Mouse (Mus musculus) forebrain, embryonic 15.5 days (tissue): Measurements from ENCODE around the gene Umodl1. TPM values are rescaled to one million over a fixed set of nuclear protein-coding genes. Genes with fewer than 3 reads are reported as not detected.

ENCODE experiments used
- ATAC-seq: fragments of 200-750 bp; cut with Nextera tagmentation; replicated peaks from 2 replicates; pipeline ENCODE4 v1.8.0; 2017; ENCODE audit warnings: mild to moderate bottlenecking, moderate TSS enrichment, moderate library complexity
- H3K27ac ChIP-seq: fragments of 300-500 bp; sonication (generic); replicated peaks from 2 replicates; pipeline ENCODE4 v1.5.1; 2015; ENCODE audit warnings: mild to moderate bottlenecking, inconsistent platforms
- H3K27me3 ChIP-seq: fragments of 300-500 bp; sonication (generic); 2 replicates; pipeline ENCODE4 v1.6.1; 2015; ENCODE audit warnings: inconsistent platforms
- H3K36me3 ChIP-seq: fragments of 300-500 bp; sonication (generic); 2 replicates; pipeline ENCODE4 v1.6.1; 2015; ENCODE audit warnings: mild to moderate bottlenecking, inconsistent platforms
- H3K4me1 ChIP-seq: fragments of 300-500 bp; sonication (generic); 2 replicates; pipeline ENCODE4 v1.6.1; 2015; ENCODE audit warnings: inconsistent platforms
- H3K4me2 ChIP-seq: fragments of 300-500 bp; sonication (generic); replicated peaks from 2 replicates; pipeline ENCODE4 v1.6.1; 2015; ENCODE audit warnings: mild to moderate bottlenecking, inconsistent platforms
- H3K4me3 ChIP-seq: fragments of 300-500 bp; sonication (generic); 2 replicates; pipeline ENCODE4 v1.5.1; 2015; ENCODE audit warnings: mild to moderate bottlenecking, inconsistent platforms
- H3K9ac ChIP-seq: fragments of 300-500 bp; sonication (generic); replicated peaks from 2 replicates; pipeline ENCODE4 v1.6.1; 2015; ENCODE audit warnings: mild to moderate bottlenecking, inconsistent platforms
- H3K9me3 ChIP-seq: fragments of 300-500 bp; sonication (generic); 2 replicates; pipeline ENCODE4 v1.6.1; 2016; ENCODE audit warnings: inconsistent platforms
- WGBS: fragments of 180-500 bp; shearing (Covaris S2); methylation state at CpG from one replicate; pipeline ENCODE4 v1.1.7; 2015; ENCODE audit warnings: mixed read lengths; 5-methylcytosine and 5-hydroxymethylcytosine counted together
- polyA plus RNA-seq: library from polyadenylated mRNA; unstranded; fragments of >200 nt; fragmentation: Nextera tagmentation; extraction: Ambion mirVana; gene quantifications from 2 replicates; pipeline ENCODE4 v1.2.1, GENCODE M21; 2015

Gene Umodl1
- polyA plus RNA-seq = not detected in 2 replicates

DNA sequence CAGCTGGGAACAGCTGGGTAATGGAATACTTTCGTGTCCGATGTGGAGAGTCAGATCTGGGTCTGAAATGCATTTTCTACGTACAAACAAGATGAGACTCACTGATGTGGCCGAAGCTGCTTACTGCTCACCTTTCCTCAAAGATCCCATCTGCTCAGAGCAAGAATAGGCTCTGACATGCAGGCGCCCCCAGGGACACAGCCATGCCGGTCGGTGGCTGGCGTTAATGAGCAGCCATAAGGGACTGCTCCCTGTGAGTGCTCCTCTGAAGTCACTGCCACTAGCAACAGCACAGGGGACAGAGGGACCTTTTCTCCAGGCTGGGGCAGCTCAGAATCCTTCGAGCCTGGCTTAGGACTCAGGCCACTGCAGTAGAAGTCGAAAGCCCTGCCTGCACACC, at the start of gene Umodl1:
Gene Umodl1, plus strand, starts transcription at position 301 of the 400 bp plus-strand sequence.
- WGBS = 70% methylated on average over 10 of the region's 10 CpGs
- Histone ChIP-seq H3K36me3 (no peaks in the 10 kb centered on the region), H3K9ac (no peak within 1 kb of the TSS), H3K27me3 (no peaks in the 10 kb centered on the region), H3K4me3 (no peak within 1 kb of the TSS), H3K4me2 (no peak within 1 kb of the TSS), H3K9me3 (no peaks in the 10 kb centered on the region), H3K4me1 (no peaks in the 10 kb centered on the region), H3K27ac (no peak within 1 kb of the TSS)
- ATAC-seq = no peak

DNA sequence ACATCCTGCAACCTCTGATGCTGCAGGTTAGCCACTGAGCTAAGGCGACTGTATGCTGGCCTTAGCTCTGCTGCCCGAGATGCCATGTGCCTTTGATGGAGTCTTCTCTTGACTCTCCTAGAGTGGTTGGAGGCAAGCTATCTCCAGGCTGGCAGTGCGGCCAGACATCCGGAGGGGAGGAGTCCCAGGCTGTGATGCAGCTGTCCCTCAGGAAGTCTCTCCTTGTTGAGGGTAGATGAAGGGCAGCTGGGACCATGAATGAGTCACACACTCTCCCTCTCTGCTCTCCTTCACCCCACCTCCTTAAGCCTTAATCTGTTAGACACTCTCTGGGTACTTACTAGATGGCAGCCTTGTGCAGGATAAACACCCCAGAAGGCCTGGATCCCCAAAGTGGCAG, 46.9 kb upstream of the Umodl1 start:
- no peak overlapping the region for H3K9ac ChIP-seq
- H3K9me3 ChIP-seq = no peaks in the 10 kb centered on the region
- H3K27ac ChIP-seq = no peak overlapping the region
- no peak overlapping the region for H3K4me3 ChIP-seq
- no peak overlapping the region for H3K4me2 ChIP-seq
- no peaks in the 10 kb centered on the region for H3K27me3 ChIP-seq
- WGBS = 79% methylated on average over 4 of the region's 4 CpGs
- no peaks in the 10 kb centered on the region for H3K36me3 ChIP-seq
- peaks cover 16% of the 10 kb centered on the region for H3K4me1 ChIP-seq
- no peak for ATAC-seq

DNA sequence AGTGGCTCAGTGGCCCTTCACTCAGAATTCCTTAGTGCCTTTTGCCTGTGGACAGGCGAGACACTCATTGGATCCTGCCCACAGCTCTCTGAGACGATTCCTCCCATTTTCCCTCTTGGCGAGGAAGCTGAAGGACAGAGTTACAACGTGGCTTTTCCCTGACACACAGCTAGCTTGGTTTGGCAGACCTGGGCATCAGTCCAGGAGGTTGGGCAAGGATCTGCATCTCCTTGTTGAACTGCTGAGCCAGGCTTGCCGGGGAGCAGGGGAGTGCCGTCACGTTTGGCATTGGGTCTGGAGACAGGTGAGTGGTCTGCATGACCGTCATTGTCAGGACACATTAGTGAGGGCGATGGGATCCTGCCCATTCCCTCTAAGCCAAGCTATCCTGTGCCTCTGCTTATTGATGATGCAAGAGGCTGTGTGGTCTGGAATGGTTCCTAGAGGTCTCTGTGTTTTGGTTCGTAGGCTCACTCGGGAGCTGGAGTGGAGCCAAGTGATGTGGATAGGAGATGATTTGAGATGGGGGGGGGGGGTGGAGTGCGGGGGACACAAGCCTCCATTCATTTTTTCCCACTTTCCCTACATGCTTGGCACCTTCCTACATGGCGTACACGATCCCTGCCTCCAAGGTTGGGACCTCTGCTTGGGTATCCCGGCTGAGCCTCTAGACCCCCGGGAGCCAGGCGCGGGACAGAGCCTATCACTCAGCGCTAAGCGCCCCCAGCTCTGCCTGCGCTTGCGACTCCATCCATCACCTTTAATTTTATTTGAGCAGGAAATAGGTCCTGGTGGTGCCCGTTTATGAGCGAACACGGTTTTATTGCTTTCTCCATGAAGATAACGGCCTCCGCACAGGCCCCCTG, 43.3 kb upstream of the Umodl1 start:
- no peak overlapping the region for H3K9ac ChIP-seq
- H3K27me3 ChIP-seq = no peaks in the 10 kb centered on the region
- H3K9me3 ChIP-seq = no peaks in the 10 kb centered on the region
- peaks cover 16% of the 10 kb centered on the region for H3K4me1 ChIP-seq
- H3K4me3 ChIP-seq = no peak overlapping the region
- 66% methylated on average over 27 of the region's 27 CpGs for WGBS
- no peak for ATAC-seq
- H3K27ac ChIP-seq = no peak overlapping the region
- no peak overlapping the region for H3K4me2 ChIP-seq
- H3K36me3 ChIP-seq = no peaks in the 10 kb centered on the region

DNA sequence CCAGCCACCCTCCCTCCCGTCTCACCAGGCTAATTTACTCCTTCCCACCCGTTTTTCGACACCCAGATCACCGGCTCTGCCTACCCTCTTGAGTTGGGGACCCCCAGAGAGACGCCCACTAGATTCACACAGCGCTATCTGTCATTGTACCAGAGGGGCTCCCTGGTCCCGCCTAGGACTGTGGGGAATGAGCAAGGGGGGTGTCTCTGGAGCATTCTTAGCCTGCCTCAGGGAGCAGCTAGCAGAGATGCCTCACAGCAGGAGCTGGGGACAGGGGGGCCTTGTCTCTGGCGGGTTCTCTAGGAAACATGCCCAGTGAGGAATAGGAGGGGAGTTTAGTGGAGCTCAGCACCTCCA, 42.7 kb upstream of the Umodl1 start:
- Histone ChIP-seq H3K27me3 (no peaks in the 10 kb centered on the region), H3K36me3 (no peaks in the 10 kb centered on the region), H3K4me3 (no peak overlapping the region), H3K9ac (no peak overlapping the region), H3K9me3 (no peaks in the 10 kb centered on the region), H3K4me1 (peaks cover 16% of the 10 kb centered on the region), H3K27ac (no peak overlapping the region), H3K4me2 (no peak overlapping the region)
- ATAC-seq = no peak
- WGBS = 41% methylated on average over 8 of the region's 8 CpGs

DNA sequence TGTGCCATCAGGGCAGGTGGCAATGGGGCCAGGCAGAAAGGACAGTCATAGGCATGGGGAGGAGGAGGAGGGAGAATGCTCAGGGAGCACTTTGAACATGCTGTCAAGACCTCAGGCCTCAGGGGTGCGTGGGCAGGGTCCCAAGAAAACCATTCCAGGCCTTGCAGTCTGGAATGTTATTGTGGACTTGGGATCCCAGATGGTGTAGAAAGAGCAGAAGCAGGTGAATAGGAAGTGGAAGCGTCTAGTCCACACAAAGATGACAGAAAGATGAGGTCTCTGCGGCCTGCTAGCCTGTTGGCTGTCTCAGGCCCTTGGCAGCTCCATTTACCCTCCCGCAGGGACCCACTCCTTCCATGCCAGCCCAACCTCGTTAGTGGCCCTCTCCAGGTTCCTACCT, 41.9 kb upstream of the Umodl1 start:
- peaks cover 16% of the 10 kb centered on the region for H3K4me1 ChIP-seq
- no peak overlapping the region for H3K4me2 ChIP-seq
- ATAC-seq = no peak
- H3K9me3 ChIP-seq = no peaks in the 10 kb centered on the region
- no peaks in the 10 kb centered on the region for H3K36me3 ChIP-seq
- WGBS = 64% methylated on average over 5 of the region's 5 CpGs
- no peak overlapping the region for H3K27ac ChIP-seq
- H3K9ac ChIP-seq = no peak overlapping the region
- no peaks in the 10 kb centered on the region for H3K27me3 ChIP-seq
- H3K4me3 ChIP-seq = no peak overlapping the region

DNA sequence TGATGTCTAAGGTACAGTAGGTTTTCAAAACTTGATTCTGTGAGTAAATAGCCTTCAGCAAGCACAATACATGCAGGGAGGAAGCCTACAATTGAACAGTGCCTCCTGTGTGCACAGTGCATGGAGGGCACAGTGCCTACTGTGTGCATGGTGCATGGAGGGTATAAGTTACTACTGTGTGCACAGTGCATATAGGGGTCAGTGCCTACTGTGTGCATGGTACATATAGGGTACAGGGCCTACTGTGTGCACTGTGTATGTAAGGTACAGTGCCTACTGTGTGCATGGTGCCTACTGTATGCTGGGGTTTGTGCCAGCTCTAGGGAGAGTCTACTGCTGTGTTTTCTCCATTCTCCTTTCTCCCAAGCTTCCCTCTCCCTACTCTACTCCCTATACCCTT, 40.2 kb upstream of the Umodl1 start:
- Histone ChIP-seq H3K27me3 (no peaks in the 10 kb centered on the region), H3K36me3 (no peaks in the 10 kb centered on the region), H3K27ac (no peak overlapping the region), H3K4me1 (peaks cover 16% of the 10 kb centered on the region), H3K4me3 (no peak overlapping the region), H3K9me3 (no peaks in the 10 kb centered on the region), H3K9ac (no peak overlapping the region), H3K4me2 (no peak overlapping the region)
- no peak for ATAC-seq

DNA sequence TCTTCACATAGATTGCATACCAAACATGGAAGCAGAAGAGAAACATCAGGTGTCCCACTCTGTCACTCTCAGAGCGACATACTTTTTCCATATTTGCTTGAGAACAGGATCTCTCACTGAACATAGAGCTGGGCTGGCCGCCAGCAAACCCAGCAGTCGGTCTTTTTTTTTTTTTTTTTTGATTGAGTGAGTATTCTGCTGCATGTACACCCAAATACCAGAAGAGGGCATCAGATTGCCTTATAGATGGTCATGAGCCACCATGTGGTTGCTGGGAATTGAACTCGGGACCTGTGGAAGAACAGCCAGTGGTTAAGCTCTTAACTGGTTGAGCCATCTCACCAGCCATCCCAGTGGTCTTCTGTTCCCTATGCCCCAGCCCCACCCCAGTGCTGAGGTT, 30.9 kb upstream of the Umodl1 start:
- Histone ChIP-seq H3K4me1 (no peaks in the 10 kb centered on the region), H3K27ac (no peak overlapping the region), H3K4me2 (no peak overlapping the region), H3K9me3 (no peaks in the 10 kb centered on the region), H3K4me3 (no peak overlapping the region), H3K36me3 (no peaks in the 10 kb centered on the region), H3K9ac (no peak overlapping the region), H3K27me3 (no peaks in the 10 kb centered on the region)
- WGBS = 61% methylated on average over 4 of the region's 4 CpGs
- no peak for ATAC-seq

DNA sequence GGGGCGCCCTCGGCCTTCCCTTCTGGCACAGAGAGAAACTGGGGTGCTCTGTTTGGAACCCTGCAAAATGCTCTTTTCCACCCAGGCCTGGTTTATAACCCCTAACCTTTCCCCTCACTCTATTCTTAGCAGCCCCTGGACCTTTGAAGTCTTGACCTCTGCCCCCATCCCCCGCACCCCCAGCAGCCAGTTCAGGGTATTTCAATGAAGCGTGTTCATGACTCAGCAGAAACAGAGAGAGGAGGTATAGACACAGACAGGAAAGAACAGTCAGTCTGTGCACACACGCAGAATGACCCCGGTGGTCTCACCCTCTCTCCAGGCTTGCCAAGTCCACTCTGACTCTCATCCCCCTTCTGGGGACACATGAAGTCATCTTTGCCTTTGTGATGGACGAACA, 23.6 kb upstream of the Umodl1 start:
- no peaks in the 10 kb centered on the region for H3K27me3 ChIP-seq
- H3K4me1 ChIP-seq = no peaks in the 10 kb centered on the region
- no peak overlapping the region for H3K4me3 ChIP-seq
- no peak overlapping the region for H3K4me2 ChIP-seq
- 89% methylated on average over 7 of the region's 7 CpGs for WGBS
- H3K36me3 ChIP-seq = no peaks in the 10 kb centered on the region
- H3K27ac ChIP-seq = no peak overlapping the region
- H3K9me3 ChIP-seq = no peaks in the 10 kb centered on the region
- H3K9ac ChIP-seq = no peak overlapping the region
- no peak for ATAC-seq

DNA sequence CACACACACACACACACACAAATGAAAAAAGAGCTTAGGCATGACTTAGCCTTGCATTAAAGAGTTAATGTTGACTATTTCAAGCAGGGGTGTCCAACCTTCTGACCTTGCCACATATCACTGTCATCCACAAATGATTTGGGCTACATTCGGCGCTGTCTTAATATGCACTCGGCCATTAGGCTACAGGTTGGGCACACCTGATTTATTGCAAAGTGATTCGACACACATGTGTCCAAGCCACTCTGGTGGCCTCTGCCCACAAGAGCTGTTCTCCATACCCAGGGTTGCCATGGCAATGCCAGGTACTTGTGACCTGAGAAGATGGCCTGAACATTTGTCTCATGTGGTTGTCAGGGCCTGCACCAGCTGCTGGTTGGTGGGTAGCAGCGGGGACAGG, 21.6 kb upstream of the Umodl1 start:
- H3K27ac ChIP-seq = no peak overlapping the region
- no peak overlapping the region for H3K9ac ChIP-seq
- H3K4me2 ChIP-seq = no peak overlapping the region
- no peaks in the 10 kb centered on the region for H3K27me3 ChIP-seq
- no peaks in the 10 kb centered on the region for H3K36me3 ChIP-seq
- no peak for ATAC-seq
- H3K4me1 ChIP-seq = no peaks in the 10 kb centered on the region
- 91% methylated on average over 5 of the region's 5 CpGs for WGBS
- no peaks in the 10 kb centered on the region for H3K9me3 ChIP-seq
- H3K4me3 ChIP-seq = no peak overlapping the region

DNA sequence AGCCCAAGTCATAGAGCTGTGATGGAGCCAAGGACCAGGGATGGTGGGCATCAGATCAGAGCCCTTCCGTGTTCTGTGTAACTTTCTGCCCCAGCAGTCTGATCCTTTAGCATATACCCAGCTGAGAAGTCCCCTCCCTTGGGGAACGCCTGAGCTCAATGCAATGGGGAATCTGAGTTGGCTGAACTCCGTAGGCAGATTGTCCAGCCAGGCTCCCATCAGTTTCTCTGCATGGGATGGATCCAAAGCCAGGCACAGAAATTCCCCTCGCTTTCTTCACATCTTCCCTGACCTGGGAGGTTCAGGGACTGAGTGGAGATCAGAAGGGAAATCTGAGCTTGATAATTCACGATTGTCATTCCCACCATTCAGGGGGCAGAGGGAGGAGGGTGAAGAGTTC, 19.1 kb upstream of the Umodl1 start:
- Histone ChIP-seq H3K27me3 (no peaks in the 10 kb centered on the region), H3K36me3 (no peaks in the 10 kb centered on the region), H3K9ac (no peak overlapping the region), H3K4me3 (no peak overlapping the region), H3K4me1 (no peaks in the 10 kb centered on the region), H3K27ac (no peak overlapping the region), H3K9me3 (no peaks in the 10 kb centered on the region), H3K4me2 (no peak overlapping the region)
- 50% methylated on average over 5 of the region's 5 CpGs for WGBS
- no peak for ATAC-seq

DNA sequence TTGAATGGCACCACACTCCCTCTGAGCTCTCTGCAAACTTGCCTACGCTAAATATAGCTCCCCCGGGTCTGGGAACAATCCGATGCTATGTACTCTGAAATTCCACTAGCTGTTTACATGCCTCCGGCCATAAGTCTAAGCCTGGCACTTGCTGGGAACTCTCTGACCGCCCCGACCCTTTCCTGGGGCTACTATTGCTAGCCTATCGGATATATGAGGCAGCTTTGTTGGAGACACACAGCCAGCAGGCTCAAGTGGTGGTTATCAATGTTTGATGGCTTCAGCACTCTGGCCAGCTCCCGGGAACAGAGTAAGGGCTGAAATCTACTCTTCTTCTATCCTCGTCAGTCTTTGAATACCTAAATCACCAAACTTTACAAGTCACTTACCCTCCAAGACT, 15.9 kb upstream of the Umodl1 start:
- H3K27me3 ChIP-seq = no peaks in the 10 kb centered on the region

DNA sequence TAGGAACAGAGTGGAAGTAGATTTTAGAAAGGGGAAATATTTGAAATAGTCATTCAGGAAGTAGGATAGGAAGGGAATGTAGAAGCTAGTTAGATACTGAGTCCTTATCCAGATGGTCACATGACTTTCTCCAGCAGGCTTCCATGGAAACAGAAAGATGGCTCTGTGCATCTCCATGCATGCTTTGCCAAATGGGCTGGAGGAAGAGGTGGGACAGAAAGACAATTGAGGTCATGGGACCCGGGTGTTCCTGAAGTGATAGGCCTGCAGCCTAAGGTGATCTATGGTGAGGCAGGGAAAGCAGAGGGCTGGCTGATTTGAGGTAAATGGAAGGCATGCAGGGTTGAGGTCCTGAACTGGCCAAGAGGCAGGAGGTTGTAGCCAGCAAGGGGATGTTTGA, 6.1 kb upstream of the Umodl1 start:
- no peaks in the 10 kb centered on the region for H3K36me3 ChIP-seq
- no peaks in the 10 kb centered on the region for H3K4me1 ChIP-seq
- H3K27ac ChIP-seq = no peak overlapping the region
- no peak overlapping the region for H3K4me2 ChIP-seq
- no peak overlapping the region for H3K4me3 ChIP-seq
- ATAC-seq = no peak
- 63% methylated on average over 1 of the region's 1 CpGs for WGBS
- no peaks in the 10 kb centered on the region for H3K9me3 ChIP-seq
- no peak overlapping the region for H3K9ac ChIP-seq
- no peaks in the 10 kb centered on the region for H3K27me3 ChIP-seq

More for the DNA sequence above, 15.9 kb upstream of the Umodl1 start:
- Histone ChIP-seq H3K27ac (no peak overlapping the region), H3K36me3 (no peaks in the 10 kb centered on the region), H3K4me2 (no peak overlapping the region), H3K9ac (no peak overlapping the region), H3K4me1 (no peaks in the 10 kb centered on the region), H3K4me3 (no peak overlapping the region), H3K9me3 (no peaks in the 10 kb centered on the region)
- no peak for ATAC-seq
- 57% methylated on average over 9 of the region's 9 CpGs for WGBS

DNA sequence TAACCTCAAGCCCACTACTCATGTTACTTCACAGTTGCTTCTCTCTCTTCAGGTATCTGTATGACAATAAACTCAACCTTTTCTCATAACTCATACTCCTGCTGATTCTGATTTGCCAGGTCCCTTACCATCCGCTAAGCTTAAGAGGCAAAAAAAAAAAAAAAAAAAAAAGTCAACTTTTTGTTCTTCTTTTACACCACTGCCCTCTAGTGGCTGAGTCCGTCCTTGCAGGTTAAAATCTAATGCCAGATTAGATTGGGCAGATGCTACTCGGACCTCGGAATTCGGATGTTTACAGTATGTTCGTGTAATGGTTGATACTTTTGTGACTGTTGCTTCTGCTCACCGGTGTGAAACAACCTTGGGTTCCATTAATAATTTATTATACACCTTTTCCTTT, 3.7 kb upstream of the Umodl1 start:
- Histone ChIP-seq H3K4me1 (no peaks in the 10 kb centered on the region), H3K27ac (no peak overlapping the region), H3K9ac (no peak overlapping the region), H3K4me2 (no peak overlapping the region), H3K9me3 (no peaks in the 10 kb centered on the region), H3K36me3 (no peaks in the 10 kb centered on the region), H3K4me3 (no peak overlapping the region), H3K27me3 (no peaks in the 10 kb centered on the region)
- no peak for ATAC-seq
- 7% methylated on average over 7 of the region's 7 CpGs for WGBS
